Mouse (Mus musculus) neural tube, embryonic 12.5 days (tissue): ENCODE measurements around the gene Defb21. TPM values are rescaled to one million over a fixed set of nuclear protein-coding genes. Genes with fewer than 3 reads are reported as not detected.

ENCODE experiments used
- ATAC-seq: fragments of 200-750 bp; cut with Nextera tagmentation; 2 replicates; pipeline ENCODE4 v1.8.0; 2017; ENCODE audit warnings: low read depth, mild to moderate bottlenecking, moderate TSS enrichment, moderate library complexity; ENCODE audit not compliant: low FRiP score
- H3K27ac ChIP-seq: fragments of 300-500 bp; sonication (generic); 2 replicates; pipeline ENCODE4 v1.5.1; 2016
- H3K27me3 ChIP-seq: fragments of 300-500 bp; sonication (generic); replicated peaks from 2 replicates; pipeline ENCODE4 v1.6.1; 2016; ENCODE audit warnings: mild to moderate bottlenecking
- H3K36me3 ChIP-seq: fragments of 300-500 bp; sonication (generic); 2 replicates; pipeline ENCODE4 v1.6.1; 2016; ENCODE audit warnings: mild to moderate bottlenecking
- H3K4me1 ChIP-seq: fragments of 300-500 bp; sonication (generic); 2 replicates; pipeline ENCODE4 v1.6.1; 2016
- H3K4me2 ChIP-seq: fragments of 300-500 bp; sonication (generic); replicated peaks from 2 replicates; pipeline ENCODE4 v1.6.1; 2016; ENCODE audit warnings: mild to moderate bottlenecking
- H3K4me3 ChIP-seq: fragments of 300-500 bp; sonication (generic); 2 replicates; pipeline ENCODE4 v1.5.1; 2016
- H3K9ac ChIP-seq: fragments of 300-500 bp; sonication (generic); 2 replicates; pipeline ENCODE4 v1.6.1; 2016; ENCODE audit warnings: mild to moderate bottlenecking
- H3K9me3 ChIP-seq: fragments of 300-500 bp; sonication (generic); 2 replicates; pipeline ENCODE4 v1.6.1; 2016; ENCODE audit warnings: mild to moderate bottlenecking
- WGBS: fragments of 180-500 bp; shearing (Covaris S2); methylation state at CpG from one replicate; pipeline ENCODE4 v1.1.7; 2016; 5-methylcytosine and 5-hydroxymethylcytosine counted together
- polyA plus RNA-seq: library from polyadenylated mRNA; unstranded; fragments of >200 nt; fragmentation: Nextera tagmentation; extraction: Ambion mirVana; gene quantifications from 2 replicates; pipeline ENCODE4 v1.2.1, GENCODE M21; 2016

The Defb21 gene
- polyA plus RNA-seq, 1 experiment from 2014 or later, result not detected

GRCm38 (mm10) chr2:152615563-152615962 is 43.0 kb downstream of the Defb21 start:
- no peak for ATAC-seq
- no peaks in the 10 kb centered on the region for H3K9me3 ChIP-seq
- WGBS, result 13% methylated on average over 7 of the region's 7 CpGs

GRCm38 (mm10) chr2:152616470-152616869 is 43.9 kb downstream of the Defb21 start:
- Histone ChIP-seq H3K4me1 (no peaks in the 10 kb centered on the region), H3K4me2 (no peak overlapping the region), H3K9ac (no peak overlapping the region), H3K27ac (no peak overlapping the region), H3K27me3 (no peaks in the 10 kb centered on the region), H3K4me3 (no peak overlapping the region), H3K9me3 (no peaks in the 10 kb centered on the region), H3K36me3 (no peaks in the 10 kb centered on the region)
- ATAC-seq, result no peak
- 85% methylated on average over 6 of the region's 6 CpGs for WGBS

More at GRCm38 (mm10) chr2:152615563-152615962, 43.0 kb downstream of the Defb21 start:
- H3K36me3 ChIP-seq, result no peaks in the 10 kb centered on the region
- H3K27me3 ChIP-seq, result no peaks in the 10 kb centered on the region
- no peak overlapping the region for H3K27ac ChIP-seq
- H3K4me1 ChIP-seq, result no peaks in the 10 kb centered on the region
- H3K9ac ChIP-seq, result no peak overlapping the region
- H3K4me2 ChIP-seq, result no peak overlapping the region
- no peak overlapping the region for H3K4me3 ChIP-seq

GRCm38 (mm10) chr2:152617374-152617773 is 44.8 kb downstream of the Defb21 start:
- Histone ChIP-seq H3K9ac (no peak overlapping the region), H3K36me3 (no peaks in the 10 kb centered on the region), H3K27me3 (no peaks in the 10 kb centered on the region), H3K4me3 (no peak overlapping the region), H3K9me3 (no peaks in the 10 kb centered on the region), H3K27ac (no peak overlapping the region), H3K4me2 (no peak overlapping the region), H3K4me1 (no peaks in the 10 kb centered on the region)
- 58% methylated on average over 5 of the region's 5 CpGs for WGBS
- no peak for ATAC-seq

- Histone ChIP-seq H3K9ac (no peak overlapping the region), H3K4me2 (no peak overlapping the region), H3K36me3 (no peaks in the 10 kb centered on the region), H3K4me3 (no peak overlapping the region), H3K4me1 (no peaks in the 10 kb centered on the region), H3K9me3 (no peaks in the 10 kb centered on the region), H3K27ac (no peak overlapping the region), H3K27me3 (no peaks in the 10 kb centered on the region; the same call in 1 of the 2 replicates)
- 71% methylated on average over 9 of the region's 9 CpGs for WGBS
- ATAC-seq, result no peak
Measured at GRCm38 (mm10) chr2:152620367-152621134, 48.0 kb downstream of the Defb21 start.

GRCm38 (mm10) chr2:152622151-152622550 is 49.6 kb downstream of the Defb21 start:
- no peak overlapping the region for H3K4me3 ChIP-seq
- no peaks in the 10 kb centered on the region for H3K36me3 ChIP-seq
- H3K9me3 ChIP-seq, result no peaks in the 10 kb centered on the region
- no peak overlapping the region for H3K4me2 ChIP-seq
- ATAC-seq, result no peak
- 82% methylated on average over 13 of the region's 13 CpGs for WGBS
- peaks cover 16% of the 10 kb centered on the region for H3K27me3 ChIP-seq
- H3K27ac ChIP-seq, result no peak overlapping the region
- H3K4me1 ChIP-seq, result peaks cover 6% of the 10 kb centered on the region
- no peak overlapping the region for H3K9ac ChIP-seq

- no peak for ATAC-seq
- peaks cover 8% of the 10 kb centered on the region for H3K4me1 ChIP-seq
Measured at GRCm38 (mm10) chr2:152622953-152623352, 50.4 kb downstream of the Defb21 start, which contains the start of gene Defb25. Defb25 (minus strand) TSS chr2:152623053.

More at GRCm38 (mm10) chr2:152622953-152623352, 50.4 kb downstream of the Defb21 start, which contains the start of gene Defb25:
- no peak within 1 kb of the TSS for H3K4me3 ChIP-seq
- no peaks in the 10 kb centered on the region for H3K36me3 ChIP-seq
- no peak within 1 kb of the TSS for H3K4me2 ChIP-seq
- 76% methylated on average over 7 of the region's 7 CpGs for WGBS
- H3K27me3 ChIP-seq, result peaks cover 24% of the 10 kb centered on the region
- no peaks in the 10 kb centered on the region for H3K9me3 ChIP-seq
- H3K27ac ChIP-seq, result no peak within 1 kb of the TSS
- H3K9ac ChIP-seq, result no peak within 1 kb of the TSS

Other genes with a start within 250 kb of the Defb21 start
- gene Rbck1, start 240.1 kb upstream of the Defb21 start, polyA plus RNA-seq, result 87.0 and 90.6 TPM in 2 replicates
- 2.3 and 2.4 TPM in 2 replicates for gene Trib3, start 228.7 kb upstream of the Defb21 start, polyA plus RNA-seq
- 14.7 and 16.5 TPM in 2 replicates for gene Nrsn2, start 196.1 kb upstream of the Defb21 start, polyA plus RNA-seq
- 18.5 and 18.9 TPM in 2 replicates for gene Sox12, start 174.7 kb upstream of the Defb21 start, polyA plus RNA-seq
- 47.9 and 49.8 TPM in 2 replicates for gene Zcchc3, start 157.7 kb upstream of the Defb21 start, polyA plus RNA-seq
- 0.53 and 0.61 TPM in 2 replicates for gene 6820408C15Rik, start 157.2 kb upstream of the Defb21 start, polyA plus RNA-seq
- not detected in 2 replicates for gene Defb23, start 108.1 kb upstream of the Defb21 start, polyA plus RNA-seq
- gene Defb20, start 95.7 kb upstream of the Defb21 start, polyA plus RNA-seq, result not detected in 2 replicates
- not detected in 2 replicates for gene Defb22, start 82.6 kb upstream of the Defb21 start, polyA plus RNA-seq
- gene Defb26, start 61.1 kb upstream of the Defb21 start, polyA plus RNA-seq, result not detected in 2 replicates
- not detected in 2 replicates for gene Defb28, start 54.5 kb upstream of the Defb21 start, polyA plus RNA-seq
- not detected in 2 replicates for gene Defb29, start 32.6 kb upstream of the Defb21 start, polyA plus RNA-seq
- not detected in 2 replicates for gene Gm17416, start 3.4 kb upstream of the Defb21 start, polyA plus RNA-seq
- not detected in 2 replicates for gene Defb19, start 7.6 kb downstream of the Defb21 start, polyA plus RNA-seq
- not detected in 2 replicates for gene Defb45, start 26.7 kb downstream of the Defb21 start, polyA plus RNA-seq
- not detected in 2 replicates for gene Defb36, start 31.6 kb downstream of the Defb21 start, polyA plus RNA-seq
- not detected in 2 replicates for gene Defb25, start 50.3 kb downstream of the Defb21 start, polyA plus RNA-seq
- gene Rem1, start 54.2 kb downstream of the Defb21 start, polyA plus RNA-seq, result 0.23 and 0.30 TPM in 2 replicates
- 141 and 145 TPM in 2 replicates for gene H13, start 96.7 kb downstream of the Defb21 start, polyA plus RNA-seq
- gene Mcts2, start 114.3 kb downstream of the Defb21 start, polyA plus RNA-seq, result 42.8 and 47.7 TPM in 2 replicates
- gene Id1, start 163.5 kb downstream of the Defb21 start, polyA plus RNA-seq, result 103 and 107 TPM in 2 replicates
- 3.7 and 4.4 TPM in 2 replicates for gene Cox4i2, start 181.4 kb downstream of the Defb21 start, polyA plus RNA-seq